ENCODE assay signal across 9 mouse cellular contexts in the genomic region with DNA sequence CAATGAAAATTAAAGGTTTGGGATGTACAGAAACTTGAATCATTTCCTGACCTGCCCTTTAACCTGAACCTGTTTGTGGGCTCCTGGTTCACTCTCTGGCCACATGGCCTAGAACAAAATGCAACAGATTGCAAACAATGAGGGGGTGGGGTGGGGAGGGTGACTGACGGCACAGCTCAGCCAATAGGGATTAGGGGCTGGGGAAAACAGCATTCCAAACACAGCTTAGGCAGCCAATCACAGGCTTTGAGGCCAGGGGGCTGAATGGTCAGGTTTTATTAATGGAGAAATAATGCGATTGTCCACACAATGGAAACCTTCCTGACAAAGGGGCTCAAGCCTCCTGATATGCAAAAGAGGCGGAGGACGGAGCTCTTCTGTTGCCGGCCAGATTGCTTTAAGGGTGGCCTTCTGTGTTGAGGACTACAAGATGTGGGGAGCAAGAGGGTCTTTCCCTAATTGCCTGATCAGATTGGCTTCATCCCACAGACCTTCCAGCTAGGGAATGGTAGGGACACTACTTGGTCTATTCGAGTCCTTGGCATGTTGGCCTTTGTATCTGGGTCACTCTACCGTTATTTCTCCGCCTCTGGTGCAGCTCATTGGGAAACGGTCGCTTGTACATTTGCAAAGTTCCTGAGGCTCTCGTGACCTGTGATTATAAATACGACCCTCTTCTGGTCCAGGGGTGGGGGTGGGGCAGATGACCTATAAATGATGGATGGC. TPM values are rescaled to one million over a fixed set of nuclear protein-coding genes. Genes with fewer than 3 reads are reported as not detected.
A peak's percentile ranks its signal among the peaks of the same experiment; 100 is the strongest.
DNase-seq lines count a peak whose midpoint lies in the region; ATAC-seq and TF ChIP-seq lines count a peak whose summit lies in the region.
"Had no signal": no experiment of that assay in that cellular context is flagged by ENCODE, and none has a peak within 500 bp of the region (broad histone marks: within the 10 kb centered on the region; RNA-seq: fewer than 3 reads in every experiment).

No protein-coding gene starts in this region.

- H3K36me3 ChIP-seq in intestine, embryonic 14.5 days (ENCODE audit: control insufficient read depth, insufficient read depth, low read length), result peaks cover 10% of the 10 kb centered on the region
- no peaks in the 10 kb centered on the region for H3K36me3 ChIP-seq in intestine, postnatal 0 days (ENCODE audit: control insufficient read depth, insufficient read depth)
- peaks cover 14% of the 10 kb centered on the region; the same call in 1 of the 2 replicates for H3K36me3 ChIP-seq in hindbrain, embryonic 15.5 days
- H3K36me3 ChIP-seq in midbrain, embryonic 16.5 days (ENCODE audit: control insufficient read depth, insufficient read depth, low read length), result peaks cover 13% of the 10 kb centered on the region

- H3K27ac ChIP-seq in intestine, embryonic 14.5 days (ENCODE audit: low read depth), result no peak overlapping the region
- H3K27ac ChIP-seq in intestine, postnatal 0 days (ENCODE audit: low read depth, low read length), result no peak overlapping the region
- peak overlapping the region; percentile 87 for H3K27ac ChIP-seq in hindbrain, embryonic 15.5 days (replicated peaks)
- peak overlapping the region; percentile 90 for H3K27ac ChIP-seq in midbrain, embryonic 16.5 days (ENCODE audit: low read length)

- no peak; the same call in 1 of the 2 replicates for TF ChIP-seq POLR2A in brain, embryonic 14.5 days (IDR thresholded peaks at IDR 0.05; ENCODE audit: borderline replicate concordance, extremely low read depth, insufficient read depth, insufficient read length, poor library complexity, severe bottlenecking)

- DNase-seq in intestine, embryonic 14.5 days (ENCODE audit: low spot score), result no peak
- peak; percentile 96 for DNase-seq in brain, embryonic 14.5 days (ENCODE audit: low read depth)
- DNase-seq in gastrocnemius, postnatal 36 days, result no peak

- H3K4me1 ChIP-seq in intestine, embryonic 14.5 days (replicated peaks; ENCODE audit: control insufficient read depth, insufficient read depth, low read length), result peaks cover 12% of the 10 kb centered on the region; the same call in 1 of the 2 replicates
- H3K4me1 ChIP-seq in intestine, postnatal 0 days (replicated peaks; ENCODE audit: control insufficient read depth, insufficient read depth, low read length), result no peaks in the 10 kb centered on the region
- peaks cover 57% of the 10 kb centered on the region for H3K4me1 ChIP-seq in hindbrain, embryonic 15.5 days (replicated peaks)
- peaks cover 40% of the 10 kb centered on the region for H3K4me1 ChIP-seq in midbrain, embryonic 16.5 days (ENCODE audit: control insufficient read depth, insufficient read depth, low read length)

- no peak overlapping the region for H3K9ac ChIP-seq in intestine, embryonic 14.5 days (ENCODE audit: low read length)
- no peak overlapping the region for H3K9ac ChIP-seq in intestine, postnatal 0 days (ENCODE audit: low read depth, low read length)
- peak overlapping the region; percentile 94 for H3K9ac ChIP-seq in hindbrain, embryonic 15.5 days
- H3K9ac ChIP-seq in midbrain, embryonic 16.5 days (ENCODE audit: low read depth, low read length), result peak overlapping the region; percentile 74

- intact Hi-C loops in gastrocnemius, postnatal 36 days (cut with DNase I), result no loop called here

- H3K4me2 ChIP-seq in intestine, embryonic 14.5 days (ENCODE audit: low read length), result peak overlapping the region; percentile 95
- no peak overlapping the region for H3K4me2 ChIP-seq in intestine, postnatal 0 days (replicated peaks; ENCODE audit: low read depth)
- H3K4me2 ChIP-seq in hindbrain, embryonic 15.5 days, result peak overlapping the region; percentile 91
- H3K4me2 ChIP-seq in midbrain, embryonic 16.5 days (ENCODE audit: low read length), result peak overlapping the region; percentile 79

- no peak for TF ChIP-seq CTCF in intestine, postnatal 0 days (IDR thresholded peaks at IDR 0.05; ENCODE audit: low read depth)
- TF ChIP-seq CTCF in brain, embryonic 14.5 days (IDR thresholded peaks at IDR 0.05; ENCODE audit: borderline replicate concordance, extremely low read depth, insufficient read depth, insufficient read length), result no peak

- H3K27me3 ChIP-seq in intestine, embryonic 14.5 days (replicated peaks; ENCODE audit: control insufficient read depth, insufficient read depth, low read length), result peaks cover 3% of the 10 kb centered on the region; the same call in 1 of the 2 replicates
- no peaks in the 10 kb centered on the region; the same call in 1 of the 2 replicates for H3K27me3 ChIP-seq in intestine, postnatal 0 days (replicated peaks; ENCODE audit: control insufficient read depth, insufficient read depth, low read length)
- H3K27me3 ChIP-seq in hindbrain, embryonic 15.5 days, result no peaks in the 10 kb centered on the region
- H3K27me3 ChIP-seq in midbrain, embryonic 16.5 days (ENCODE audit: control insufficient read depth, insufficient read depth, low read depth, low read length), result no peaks in the 10 kb centered on the region

- 19% methylated on average over 12 of the region's 12 CpGs for WGBS in intestine, embryonic 14.5 days
- WGBS in intestine, postnatal 0 days, result 40% methylated on average over 12 of the region's 12 CpGs
- 4% methylated on average over 12 of the region's 12 CpGs for WGBS in hindbrain, embryonic 15.5 days
- under 1% methylated on average over 12 of the region's 12 CpGs for WGBS in midbrain, embryonic 16.5 days

- ATAC-seq in intestine, embryonic 14.5 days (replicated peaks; ENCODE audit: low FRiP score, low TSS enrichment, low read depth), result 0 out of 2 replicates have a peak, but pooled peaks have one; percentile 12
- no peak for ATAC-seq in intestine, postnatal 0 days
- ATAC-seq in hindbrain, embryonic 15.5 days (ENCODE audit: low FRiP score, low read depth), result peak; percentile 73
- peak; percentile 73 for ATAC-seq in midbrain, embryonic 16.5 days
- no peak for ATAC-seq in granulocyte monocyte progenitor cell, adult 5-6 weeks (replicated peaks; ENCODE audit: poor library complexity, severe bottlenecking)
- ATAC-seq in activated CD4-positive, CD25-positive, alpha-beta regulatory T cell, adult 4 months, result no peak

- no peak overlapping the region for H3K4me3 ChIP-seq in intestine, embryonic 14.5 days (ENCODE audit: low read depth, low read length)
- H3K4me3 ChIP-seq in intestine, postnatal 0 days (ENCODE audit: low read depth, low read length), result no peak overlapping the region
- H3K4me3 ChIP-seq in hindbrain, embryonic 15.5 days, result peak overlapping the region; percentile 86
- H3K4me3 ChIP-seq in midbrain, embryonic 16.5 days (ENCODE audit: low read depth, low read length), result peak overlapping the region; percentile 86
- H3K4me3 ChIP-seq: erythroblast, embryonic 14.5 days had no signal

- H3K9me3 ChIP-seq in intestine, embryonic 14.5 days (ENCODE audit: control insufficient read depth, low read length), result no peaks in the 10 kb centered on the region
- H3K9me3 ChIP-seq in intestine, postnatal 0 days (ENCODE audit: control insufficient read depth), result no peaks in the 10 kb centered on the region
- no peaks in the 10 kb centered on the region for H3K9me3 ChIP-seq in hindbrain, embryonic 15.5 days
- no peaks in the 10 kb centered on the region for H3K9me3 ChIP-seq in midbrain, embryonic 16.5 days (replicated peaks; ENCODE audit: control insufficient read depth, low read length, poor library complexity, severe bottlenecking)

RNA-seq across cellular contexts. Expression of a gene that starts 3.2 kb away (rescaled TPM):
- 14.0 and 15.1 TPM in 2 replicates for polyA plus RNA-seq in intestine, embryonic 14.5 days (2014; fragmentation: Nextera tagmentation; extraction: Ambion mirVana)
- polyA plus RNA-seq in intestine, postnatal 0 days (2015; fragmentation: Nextera tagmentation; extraction: Ambion mirVana), result 2.5 and 2.9 TPM in 2 replicates
- polyA plus RNA-seq in brain, embryonic 14.5 days (2012; rRNA removed), result 85.4 and 95.3 TPM in 2 replicates
- polyA plus RNA-seq in hindbrain, embryonic 15.5 days (2015; fragmentation: Nextera tagmentation; extraction: Ambion mirVana), result 63.0 and 66.3 TPM in 2 replicates
- polyA plus RNA-seq in midbrain, embryonic 16.5 days (2015; fragmentation: Nextera tagmentation; extraction: Ambion mirVana), result 58.9 and 68.8 TPM in 2 replicates
- total RNA-seq in granulocyte monocyte progenitor cell, adult 5-6 weeks (2014; fragmentation: Nextera tagmentation), result 1.5 and 4.4 TPM in 2 replicates
- 0.21 and 0.78 TPM in 2 replicates for total RNA-seq in granulocyte monocyte progenitor cell, adult 5-6 weeks (2017)
- under 1 TPM; 0.41 to 0.52 TPM for total RNA-seq in gastrocnemius, postnatal 36 days (2021)
- polyA plus RNA-seq in activated CD4-positive, CD25-positive, alpha-beta regulatory T cell, adult 4 months (2017; shearing (Covaris generic)), result not detected

RNA-seq across cellular contexts. Expression of a gene that starts 17.7 kb away (rescaled TPM):
- polyA plus RNA-seq in intestine, embryonic 14.5 days (2014; fragmentation: Nextera tagmentation; extraction: Ambion mirVana), result 17.8 and 18.0 TPM in 2 replicates
- polyA plus RNA-seq in intestine, postnatal 0 days (2015; fragmentation: Nextera tagmentation; extraction: Ambion mirVana), result 5.6 and 5.8 TPM in 2 replicates
- 19.5 and 20.4 TPM in 2 replicates for polyA plus RNA-seq in brain, embryonic 14.5 days (2012; rRNA removed)
- 21.6 and 21.7 TPM in 2 replicates for polyA plus RNA-seq in hindbrain, embryonic 15.5 days (2015; fragmentation: Nextera tagmentation; extraction: Ambion mirVana)
- polyA plus RNA-seq in midbrain, embryonic 16.5 days (2015; fragmentation: Nextera tagmentation; extraction: Ambion mirVana), result 25.3 and 25.9 TPM in 2 replicates
- total RNA-seq in granulocyte monocyte progenitor cell, adult 5-6 weeks (2014; fragmentation: Nextera tagmentation), result 10.8 and 21.5 TPM in 2 replicates
- 20.4 and 20.7 TPM in 2 replicates for total RNA-seq in granulocyte monocyte progenitor cell, adult 5-6 weeks (2017)
- total RNA-seq in gastrocnemius, postnatal 36 days (2021), result 1 to 10 TPM; 7.7 to 7.9 TPM
- polyA plus RNA-seq in activated CD4-positive, CD25-positive, alpha-beta regulatory T cell, adult 4 months (2017; shearing (Covaris generic)), result 10 to 100 TPM; 16.5 to 17.2 TPM

RNA-seq across cellular contexts. Expression of a gene that starts 37.7 kb away (rescaled TPM):
- 2.1 TPM in 2 replicates for polyA plus RNA-seq in intestine, embryonic 14.5 days (2014; fragmentation: Nextera tagmentation; extraction: Ambion mirVana)
- 189 and 247 TPM in 2 replicates for polyA plus RNA-seq in intestine, postnatal 0 days (2015; fragmentation: Nextera tagmentation; extraction: Ambion mirVana)
- polyA plus RNA-seq in brain, embryonic 14.5 days (2012; rRNA removed), result 44.7 and 51.8 TPM in 2 replicates
- polyA plus RNA-seq in hindbrain, embryonic 15.5 days (2015; fragmentation: Nextera tagmentation; extraction: Ambion mirVana), result 28.8 and 32.3 TPM in 2 replicates
- polyA plus RNA-seq in midbrain, embryonic 16.5 days (2015; fragmentation: Nextera tagmentation; extraction: Ambion mirVana), result 32.3 and 33.5 TPM in 2 replicates
- not detected in 2 replicates for total RNA-seq in granulocyte monocyte progenitor cell, adult 5-6 weeks (2014; fragmentation: Nextera tagmentation)
- 1.5 TPM in 1 of 2 replicates, not detected in the other for total RNA-seq in granulocyte monocyte progenitor cell, adult 5-6 weeks (2017)
- total RNA-seq in gastrocnemius, postnatal 36 days (2021), result under 1 TPM; 0.13 to 0.39 TPM
- 1 to 10 TPM; 1.3 to 1.6 TPM for polyA plus RNA-seq in activated CD4-positive, CD25-positive, alpha-beta regulatory T cell, adult 4 months (2017; shearing (Covaris generic))
- polyA plus RNA-seq: erythroblast, embryonic 14.5 days had no signal

Comparison
In these comparisons a context has a peak if more than half of its experiments do, and no peak if none do; other contexts are left out.
1. ATAC-seq: peak in intestine, embryonic 14.5 days (single experiment), hindbrain, embryonic 15.5 days (single experiment) and midbrain, embryonic 16.5 days (single experiment); none in intestine, postnatal 0 days (single experiment), granulocyte monocyte progenitor cell, adult 5-6 weeks (single experiment) and activated CD4-positive, CD25-positive, alpha-beta regulatory T cell, adult 4 months (single experiment).
2. H3K27ac ChIP-seq: peak in hindbrain, embryonic 15.5 days (single experiment) and midbrain, embryonic 16.5 days (single experiment); none in intestine, embryonic 14.5 days (single experiment) and intestine, postnatal 0 days (single experiment).
3. H3K4me3 ChIP-seq: peak in hindbrain, embryonic 15.5 days (single experiment) and midbrain, embryonic 16.5 days (single experiment); none in intestine, embryonic 14.5 days (single experiment) and intestine, postnatal 0 days (single experiment).
4. H3K9ac ChIP-seq: peak in hindbrain, embryonic 15.5 days (single experiment) and midbrain, embryonic 16.5 days (single experiment); none in intestine, embryonic 14.5 days (single experiment) and intestine, postnatal 0 days (single experiment).